Mouse (Mus musculus): ENCODE results near the gene Lctl.

Lctl gene

GRCm38 (mm10) chr9:64184166-64184840 is 67.4 kb downstream of the Lctl start:
- no peak for DNase-seq (ENCODE audit: inconsistent ontology term)
